Mouse (Mus musculus): Measurements from ENCODE around the gene Trim2.

Gene Trim2

GRCm38 (mm10) chr3:84258518-84259031 lies 48.1 kb downstream of the Trim2 start:
- no peak for DNase-seq (ENCODE audit: extremely low spot score, low read depth, low spot score)

- no peak for DNase-seq (ENCODE audit: extremely low spot score, low read depth, low spot score)
Measured at GRCm38 (mm10) chr3:84257989-84258517, 48.6 kb downstream of the Trim2 start.

GRCm38 (mm10) chr3:84254520-84254878 lies 52.2 kb downstream of the Trim2 start:
- no peak for DNase-seq (ENCODE audit: extremely low spot score, low read depth, low spot score)

GRCm38 (mm10) chr3:84253655-84254519 lies 52.8 kb downstream of the Trim2 start:
- no peak for DNase-seq (ENCODE audit: extremely low spot score, low read depth, low spot score)

- no peak for DNase-seq (ENCODE audit: extremely low spot score, low read depth, low spot score)
Measured at GRCm38 (mm10) chr3:84252776-84253654, 53.7 kb downstream of the Trim2 start.

- no peak for DNase-seq (ENCODE audit: extremely low spot score, low read depth, low spot score)
Measured at GRCm38 (mm10) chr3:84251721-84252120, 55.0 kb downstream of the Trim2 start.

GRCm38 (mm10) chr3:84250275-84250674 lies 56.4 kb downstream of the Trim2 start:
- no peak for DNase-seq (ENCODE audit: extremely low spot score, low read depth, low spot score)

- no peak for DNase-seq (ENCODE audit: extremely low spot score, low read depth, low spot score)
Measured at GRCm38 (mm10) chr3:84247789-84248188, 58.9 kb downstream of the Trim2 start.

GRCm38 (mm10) chr3:84246421-84246861 lies 60.2 kb downstream of the Trim2 start:
- no peak for DNase-seq (ENCODE audit: extremely low spot score, low read depth, low spot score)

GRCm38 (mm10) chr3:84243116-84243515 lies 63.6 kb downstream of the Trim2 start:
- DNase-seq (ENCODE audit: extremely low spot score, low read depth, low spot score), result no peak

- no peak for DNase-seq (ENCODE audit: extremely low spot score, low read depth, low spot score)
Measured at GRCm38 (mm10) chr3:84242497-84242896, 64.2 kb downstream of the Trim2 start.

- no peak for DNase-seq (ENCODE audit: extremely low spot score, low read depth, low spot score)
Measured at GRCm38 (mm10) chr3:84241098-84241497, 65.6 kb downstream of the Trim2 start.

GRCm38 (mm10) chr3:84235420-84236304 lies 71.0 kb downstream of the Trim2 start:
- no peak for DNase-seq (ENCODE audit: extremely low spot score, low read depth, low spot score)

GRCm38 (mm10) chr3:84234562-84234961 lies 72.1 kb downstream of the Trim2 start:
- DNase-seq (ENCODE audit: extremely low spot score, low read depth, low spot score), result no peak

GRCm38 (mm10) chr3:84233663-84234415 lies 72.8 kb downstream of the Trim2 start:
- DNase-seq (ENCODE audit: extremely low spot score, low read depth, low spot score), result no peak

- no peak for DNase-seq (ENCODE audit: extremely low spot score, low read depth, low spot score)
Measured at GRCm38 (mm10) chr3:84232312-84232711, 74.4 kb downstream of the Trim2 start.

- DNase-seq (ENCODE audit: extremely low spot score, low read depth, low spot score), result no peak
Measured at GRCm38 (mm10) chr3:84230988-84231387, 75.7 kb downstream of the Trim2 start.

GRCm38 (mm10) chr3:84228911-84229310 lies 77.8 kb downstream of the Trim2 start:
- DNase-seq (ENCODE audit: extremely low spot score, low read depth, low spot score), result no peak

GRCm38 (mm10) chr3:84228203-84228870 lies 78.3 kb downstream of the Trim2 start:
- peak; percentile 88 for DNase-seq (ENCODE audit: extremely low spot score, low read depth, low spot score)
